Comparison of ENCODE assay signal across 8 mouse cellular contexts in genomic region chr1:80757650-80757976, GRCm38 (mm10). TPM values are rescaled to one million over a fixed set of nuclear protein-coding genes. Genes with fewer than 3 reads are reported as not detected.
DNase-seq lines count a peak whose midpoint lies in the region; ATAC-seq lines count a peak whose summit lies in the region.

No protein-coding gene starts in this region.

- peaks cover 2% of the 10 kb centered on the region; the same call in 1 of the 2 replicates for H3K27me3 ChIP-seq in hindbrain, embryonic 16.5 days (replicated peaks; ENCODE audit: control insufficient read depth, insufficient read depth, low read length)
- 0 out of 2 replicates have a peak, but pooled peaks cover 2% of the 10 kb centered on the region for H3K27me3 ChIP-seq in midbrain, embryonic 16.5 days (ENCODE audit: control insufficient read depth, insufficient read depth, low read depth, low read length)

- ATAC-seq in hindbrain, embryonic 16.5 days, result peak; percentile 65
- peak; percentile 56; the same call in 1 of the 2 replicates for ATAC-seq in midbrain, embryonic 16.5 days

- intact Hi-C loops in gastrocnemius, postnatal 14 days (cut with DNase I; ENCODE audit: low total_unique reads), result no loop called here

- peak; percentile 4 for DNase-seq in gastrocnemius, postnatal 14 days
- DNase-seq in gastrocnemius, postnatal 25 days, result no peak
- DNase-seq in right cerebral cortex, postnatal 14 days, result peak; percentile 8
- DNase-seq in right cerebral cortex, postnatal 36 days (ENCODE audit: low spot score in 2 of 2), result no peak
- no peak for DNase-seq in B cell, adult 2 months
- no peak for DNase-seq in left cerebral cortex, adult 18-20 months (ENCODE audit: low spot score in 2 of 2)

- H3K27ac ChIP-seq in hindbrain, embryonic 16.5 days (ENCODE audit: low read depth, low read length), result peak overlapping the region; percentile 13
- H3K27ac ChIP-seq in midbrain, embryonic 16.5 days (ENCODE audit: low read length), result no peak overlapping the region; the same call in none of the 2 replicates

- H3K4me2 ChIP-seq in hindbrain, embryonic 16.5 days (ENCODE audit: low read length), result peak overlapping the region; percentile 97
- peak overlapping the region; percentile 76 for H3K4me2 ChIP-seq in midbrain, embryonic 16.5 days (ENCODE audit: low read length)

- peaks cover 9% of the 10 kb centered on the region for H3K4me1 ChIP-seq in hindbrain, embryonic 16.5 days (ENCODE audit: control insufficient read depth, insufficient read depth, low read depth, low read length)
- peaks cover 7% of the 10 kb centered on the region; the same call in 1 of the 2 replicates for H3K4me1 ChIP-seq in midbrain, embryonic 16.5 days (ENCODE audit: control insufficient read depth, insufficient read depth, low read length)

- peak overlapping the region; percentile 77 for H3K9ac ChIP-seq in hindbrain, embryonic 16.5 days (ENCODE audit: low read depth, low read length)
- peak overlapping the region; percentile 76 for H3K9ac ChIP-seq in midbrain, embryonic 16.5 days (ENCODE audit: low read depth, low read length)

- WGBS in hindbrain, embryonic 16.5 days, result 0% methylated on average over 6 of the region's 6 CpGs
- WGBS in midbrain, embryonic 16.5 days, result 0% methylated on average over 6 of the region's 6 CpGs

- no peaks in the 10 kb centered on the region for H3K36me3 ChIP-seq in hindbrain, embryonic 16.5 days (ENCODE audit: control insufficient read depth, insufficient read depth, low read length)
- H3K36me3 ChIP-seq in midbrain, embryonic 16.5 days (ENCODE audit: control insufficient read depth, insufficient read depth, low read length), result no peaks in the 10 kb centered on the region

- H3K4me3 ChIP-seq in hindbrain, embryonic 16.5 days (ENCODE audit: low read length), result peak overlapping the region; percentile 86
- H3K4me3 ChIP-seq in midbrain, embryonic 16.5 days (ENCODE audit: low read depth, low read length), result peak overlapping the region; percentile 66

- H3K9me3 ChIP-seq in hindbrain, embryonic 16.5 days (ENCODE audit: control insufficient read depth, low read length), result no peaks in the 10 kb centered on the region
- no peaks in the 10 kb centered on the region; the same call in 1 of the 2 replicates for H3K9me3 ChIP-seq in midbrain, embryonic 16.5 days (replicated peaks; ENCODE audit: control insufficient read depth, low read length, poor library complexity, severe bottlenecking)

RNA-seq across cellular contexts. Expression of gene Dock10, which starts 0.7 kb away (rescaled TPM):
- 1 to 10 TPM; 7.3 to 8.0 TPM for total RNA-seq in gastrocnemius, postnatal 14 days (2021)
- total RNA-seq in gastrocnemius, postnatal 25 days (2021), result 1 to 10 TPM; 4.0 to 4.2 TPM
- 5.8 and 5.9 TPM in 2 replicates for polyA plus RNA-seq in hindbrain, embryonic 16.5 days (2015; fragmentation: Nextera tagmentation; extraction: Ambion mirVana)
- 3.8 and 4.0 TPM in 2 replicates for polyA plus RNA-seq in midbrain, embryonic 16.5 days (2015; fragmentation: Nextera tagmentation; extraction: Ambion mirVana)
- total RNA-seq in left cerebral cortex, adult 18-20 months (2021), result 10 to 100 TPM; 20.8 to 28.3 TPM

Comparison
In these comparisons a context has a peak if more than half of its experiments do, and no peak if none do; other contexts are left out.
1. DNase-seq: peak in gastrocnemius, postnatal 14 days (single experiment) and right cerebral cortex, postnatal 14 days (single experiment); none in gastrocnemius, postnatal 25 days (single experiment), right cerebral cortex, postnatal 36 days (0 of 2), B cell, adult 2 months (0 of 2) and left cerebral cortex, adult 18-20 months (0 of 2).